Mouse (Mus musculus): Measurements from ENCODE around the gene Map4k1.

Gene Map4k1

GRCm38 (mm10) chr7:28977556-28977955 lies 4.3 kb upstream of the Map4k1 start:
- in situ Hi-C loops (cut with MboI, MseI), result no loop called here

GRCm38 (mm10) chr7:28982274-28983013 lies 594 bp downstream of the Map4k1 start:
- in situ Hi-C loops (cut with MboI, MseI), result loop anchor here (10.0 kb wide), 1 partner anchor 52 kb away; no protein-coding TSS in a partner anchor

DNA sequence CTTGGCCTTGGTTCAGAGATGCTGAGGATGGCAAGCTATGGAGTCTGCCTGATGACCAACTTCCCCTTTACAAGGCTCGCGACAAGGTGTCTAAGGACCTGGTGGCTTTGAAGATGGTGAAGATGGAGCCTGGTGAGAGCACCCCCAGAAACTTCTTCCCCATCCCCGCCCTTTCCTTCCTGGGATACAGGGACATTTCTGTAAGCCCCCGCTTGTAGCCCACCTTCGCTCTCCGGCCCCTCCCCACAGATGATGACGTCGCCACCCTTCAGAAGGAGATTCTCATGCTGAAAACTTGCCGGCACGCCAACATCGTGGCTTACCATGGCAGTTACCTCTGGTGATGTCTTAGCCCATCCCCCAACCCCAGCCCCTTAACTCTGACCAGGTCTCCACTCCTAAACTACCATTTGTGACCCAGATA lies 1.3 kb downstream of the Map4k1 start:
- in situ Hi-C loops (cut with MboI, MseI), result loop anchor here (10.0 kb wide), 1 partner anchor 52 kb away; no protein-coding TSS in a partner anchor

DNA sequence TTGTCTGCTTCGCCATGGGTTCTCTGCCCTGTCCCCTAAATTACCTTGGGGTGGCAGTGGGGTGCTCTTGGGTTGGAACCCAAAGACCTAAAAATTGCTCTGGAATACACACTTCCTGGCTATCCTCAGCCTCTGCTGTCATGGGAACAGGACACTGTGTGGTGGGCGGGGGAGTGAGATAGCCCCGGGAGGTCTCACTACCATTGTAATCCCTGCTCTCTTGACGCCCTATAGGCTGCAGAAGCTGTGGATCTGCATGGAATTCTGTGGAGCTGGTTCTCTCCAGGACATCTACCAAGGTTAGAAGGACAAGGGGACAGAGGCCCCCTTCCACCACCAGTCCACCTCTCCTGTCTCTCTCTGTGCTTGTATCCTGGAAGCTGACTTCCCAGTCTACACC lies 2.0 kb downstream of the Map4k1 start:
- in situ Hi-C loops (cut with MboI, MseI), result loop anchor here (10.0 kb wide), 1 partner anchor 51 kb away; no protein-coding TSS in a partner anchor

DNA sequence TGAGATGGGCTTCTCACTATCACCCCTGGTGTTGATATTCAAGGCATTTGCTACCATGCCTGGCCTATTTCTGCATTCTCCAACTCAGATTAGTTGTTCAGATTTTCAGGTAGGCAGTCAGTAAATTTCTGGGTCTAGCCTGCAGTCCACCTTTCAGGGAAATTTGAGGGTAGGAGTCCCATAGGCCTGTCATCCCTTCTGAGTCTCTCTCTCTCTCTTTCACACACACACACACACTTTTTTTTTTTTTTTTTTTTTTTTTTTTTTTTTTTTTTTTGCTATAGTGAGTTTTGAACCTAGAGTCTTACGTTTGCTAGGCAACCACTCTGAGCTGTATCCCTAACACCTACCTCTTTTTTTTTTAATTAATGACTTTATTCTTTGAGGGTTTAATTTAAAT lies 2.6 kb downstream of the Map4k1 start:
- in situ Hi-C loops (cut with MboI, MseI), result loop anchor here (10.0 kb wide), 1 partner anchor 50 kb away; no protein-coding TSS in a partner anchor

DNA sequence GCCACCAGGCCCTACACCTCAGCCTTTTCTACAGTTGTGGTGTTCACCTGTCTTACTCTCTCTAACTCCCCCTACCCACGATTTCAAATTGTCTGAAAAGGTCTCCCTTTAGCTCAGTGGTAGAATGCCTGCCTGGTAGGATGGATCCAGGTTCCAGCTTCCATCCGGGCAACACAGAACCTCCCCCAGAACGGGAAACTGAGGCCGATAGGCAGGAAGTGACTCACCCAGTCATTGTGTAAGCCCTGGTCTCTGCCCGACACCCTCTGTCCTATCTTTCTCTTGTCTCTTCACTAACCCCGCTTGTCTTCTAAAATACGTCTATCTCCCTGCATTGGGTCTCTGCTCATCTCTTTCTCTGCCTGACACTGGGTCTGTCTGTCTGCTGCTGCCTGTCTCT lies 3.4 kb downstream of the Map4k1 start:
- in situ Hi-C loops (cut with MboI, MseI), result loop anchor here (10.0 kb wide), 1 partner anchor 50 kb away; no protein-coding TSS in a partner anchor

DNA sequence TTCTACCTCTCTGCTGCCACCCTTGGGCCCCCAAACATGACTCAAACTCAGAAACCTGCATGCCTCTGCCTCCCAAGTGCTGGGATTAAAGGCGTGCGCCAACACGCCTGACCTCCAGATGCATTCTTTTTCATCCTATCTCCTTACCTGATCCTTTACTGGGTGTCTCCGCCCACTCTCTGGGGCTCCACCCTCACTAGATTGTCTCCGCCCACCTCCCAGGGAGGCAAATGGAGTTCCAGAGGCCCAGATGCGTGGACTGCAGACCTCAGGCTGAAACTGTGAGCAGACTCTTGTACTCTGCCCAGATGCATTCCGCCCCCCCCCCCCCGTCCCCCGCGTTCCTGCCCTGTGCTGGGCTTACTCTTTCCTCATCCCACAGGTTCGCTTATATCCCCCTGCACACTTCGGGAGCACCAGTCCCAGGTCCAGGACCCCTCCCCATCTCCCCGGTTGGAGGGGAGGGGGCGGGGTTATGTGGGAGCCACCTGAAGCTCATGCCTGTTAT lies 9.0 kb downstream of the Map4k1 start:
- in situ Hi-C loops (cut with MboI, MseI), result no loop called here

GRCm38 (mm10) chr7:28991616-28992015 lies 9.8 kb downstream of the Map4k1 start:
- in situ Hi-C loops (cut with MboI, MseI), result no loop called here

GRCm38 (mm10) chr7:28992997-28993396 lies 11.1 kb downstream of the Map4k1 start:
- in situ Hi-C loops (cut with MboI, MseI), result no loop called here

DNA sequence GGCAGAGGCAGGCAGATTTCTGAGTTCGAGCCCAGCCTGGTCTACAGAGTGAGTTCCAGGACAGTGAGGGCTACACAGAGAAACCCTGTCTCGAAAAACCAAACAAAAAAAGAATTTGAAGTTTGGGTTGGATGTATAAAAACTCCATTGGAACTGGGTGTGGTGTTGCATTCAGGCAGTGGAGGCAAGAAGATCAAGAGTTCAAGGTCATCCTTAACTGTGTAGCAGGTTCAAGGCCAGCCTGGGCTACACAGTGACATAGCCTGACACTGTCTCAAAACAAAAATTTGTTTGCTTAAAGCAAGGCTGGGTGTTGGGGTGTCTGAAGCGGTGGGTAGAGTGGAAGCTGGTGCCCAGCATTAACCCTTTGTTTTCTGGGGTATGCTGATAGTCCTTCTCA lies 11.6 kb downstream of the Map4k1 start:
- in situ Hi-C loops (cut with MboI, MseI), result no loop called here

- in situ Hi-C loops (cut with MboI, MseI), result no loop called here
These were observed 19.1 kb downstream of the Map4k1 start for GRCm38 (mm10) chr7:29000651-29001605.

DNA sequence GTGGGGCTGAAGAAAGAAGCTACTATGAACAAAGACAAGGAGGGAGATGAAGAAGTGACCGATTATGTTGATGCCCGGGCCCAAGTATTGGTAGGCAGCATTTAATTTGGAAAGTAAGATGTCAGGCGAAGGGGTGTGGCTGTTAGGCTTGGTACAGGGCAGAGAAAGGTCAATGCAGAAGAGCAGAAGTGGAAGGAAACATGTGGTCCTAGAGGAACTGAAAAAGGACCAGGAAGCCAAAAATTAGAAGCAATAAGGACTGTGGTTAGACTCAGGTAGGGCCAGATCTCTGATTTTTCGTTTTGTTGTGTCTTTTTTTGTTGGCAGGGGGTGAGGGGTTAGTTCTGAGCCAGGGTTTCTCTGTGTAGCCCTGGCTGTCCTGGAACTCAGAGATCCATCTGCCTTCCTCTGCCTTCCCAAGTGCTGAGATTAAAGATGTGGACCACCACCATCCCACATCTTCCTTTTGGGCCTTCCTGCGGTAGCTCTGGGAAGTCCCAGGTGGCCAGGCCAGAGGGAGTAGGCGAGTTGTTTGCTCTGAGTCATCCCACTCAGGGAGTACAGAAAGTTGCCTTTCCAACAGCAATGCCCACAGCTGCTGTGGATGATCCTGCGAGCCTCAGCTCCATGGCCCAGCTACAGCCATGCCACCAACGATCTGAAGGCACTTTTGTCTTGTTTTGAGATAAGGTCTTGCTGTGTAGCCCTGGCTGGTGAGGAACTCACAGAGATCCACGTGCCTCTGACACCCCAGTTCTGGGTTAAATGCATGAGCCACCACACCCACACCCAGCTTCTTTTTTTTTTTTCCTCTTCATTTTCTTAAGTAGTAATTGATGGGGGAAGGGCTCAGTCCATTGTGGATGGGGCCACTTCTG lies 25.6 kb downstream of the Map4k1 start:
- in situ Hi-C loops (cut with MboI, MseI), result no loop called here

GRCm38 (mm10) chr7:29008171-29008570 lies 26.3 kb downstream of the Map4k1 start:
- in situ Hi-C loops (cut with MboI, MseI), result no loop called here

DNA sequence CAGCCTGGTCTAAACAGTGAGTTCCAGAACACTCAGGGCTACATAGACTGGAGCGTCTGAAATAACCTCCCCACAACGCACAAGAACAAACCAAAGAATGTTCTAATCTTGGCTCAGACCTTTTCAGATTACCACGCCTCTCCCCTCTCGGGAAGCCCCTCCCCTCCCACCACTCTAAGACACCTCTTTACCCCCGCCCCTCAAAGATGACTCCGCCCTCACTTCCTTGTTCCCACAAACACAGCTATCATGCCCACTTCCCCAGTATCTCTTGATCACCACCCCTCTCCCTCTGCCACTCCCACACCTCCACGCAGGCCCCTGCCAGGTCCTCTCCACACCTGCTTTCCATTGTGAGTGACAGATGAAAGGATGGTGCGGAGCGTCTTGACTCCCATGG lies 26.9 kb downstream of the Map4k1 start:
- in situ Hi-C loops (cut with MboI, MseI), result no loop called here

GRCm38 (mm10) chr7:29014984-29015383 lies 33.1 kb downstream of the Map4k1 start:
- in situ Hi-C loops (cut with MboI, MseI), result no loop called here

- in situ Hi-C loops (cut with MboI, MseI), result no loop called here
These were observed 34.6 kb downstream of the Map4k1 start for GRCm38 (mm10) chr7:29016440-29016839.

DNA sequence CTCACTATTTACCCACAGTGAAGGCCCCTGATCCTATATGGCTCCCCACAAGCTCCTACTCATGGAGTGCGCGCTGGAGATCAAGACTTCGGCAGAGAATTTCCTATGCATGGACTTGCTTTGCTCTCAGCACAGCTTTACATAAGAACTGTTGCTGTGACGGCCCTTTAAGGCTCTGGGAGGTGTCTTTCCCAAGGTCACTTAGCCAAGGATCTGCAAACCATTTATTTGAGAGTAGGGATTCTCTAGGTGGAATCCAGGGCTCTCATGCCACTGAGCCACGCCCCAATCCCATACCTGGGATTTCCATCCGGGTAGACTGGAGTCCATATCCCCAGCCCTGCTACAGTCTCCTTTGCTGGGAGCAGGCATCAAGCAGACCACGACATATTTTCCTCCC lies 35.4 kb downstream of the Map4k1 start:
- in situ Hi-C loops (cut with MboI, MseI), result no loop called here

GRCm38 (mm10) chr7:29019447-29020220 lies 37.8 kb downstream of the Map4k1 start:
- in situ Hi-C loops (cut with MboI, MseI), result loop anchor here in 1 of 2 experiments (10.0 kb wide), 1 partner anchor 1695 kb away; no protein-coding TSS in a partner anchor

- in situ Hi-C loops (cut with MboI, MseI), result loop anchor here in 1 of 2 experiments (10.0 kb wide), 1 partner anchor 1698 kb away; no protein-coding TSS in a partner anchor
These were observed 40.6 kb downstream of the Map4k1 start for GRCm38 (mm10) chr7:29022479-29022878.

GRCm38 (mm10) chr7:29023514-29023913 lies 41.7 kb downstream of the Map4k1 start:
- in situ Hi-C loops (cut with MboI, MseI), result loop anchor here in 1 of 2 experiments (10.0 kb wide), 1 partner anchor 1699 kb away; no protein-coding TSS in a partner anchor

Measured in T-helper 17 cell (primary cell).